Mouse (Mus musculus): ENCODE measurements around the gene Kif5c.

GRCm38 (mm10) chr2:49816549-49816948 is 197.5 kb downstream of the Kif5c start:
- TF ChIP-seq CTCF (IDR thresholded peaks at IDR 0.05; ENCODE audit: control insufficient read depth, insufficient read depth, insufficient replicate concordance, low read depth, low read length) (no peak), POLR2A (IDR thresholded peaks at IDR 0.05; ENCODE audit: control insufficient read depth, low read depth, low read length) (no peak)

All from testis, adult 2 months (tissue).